Mouse (Mus musculus) limb, embryonic 10.5 days (tissue): Measurements from ENCODE around the gene Xkr8. TPM values are rescaled to one million over a fixed set of nuclear protein-coding genes. Genes with fewer than 3 reads are reported as not detected.
A peak's percentile ranks its signal among the peaks of the same experiment; 100 is the strongest.

Experiments
- DNase-seq: peaks from one replicate; pipeline ENCODE4 v3.0.0-alpha.2; 2017; ENCODE audit warnings: low spot score
- H3K27ac ChIP-seq: fragments of 300-500 bp; sonication (generic); 2 replicates; pipeline ENCODE4 v1.5.1; 2016; ENCODE audit warnings: mild to moderate bottlenecking
- H3K27me3 ChIP-seq: fragments of 300-500 bp; sonication (generic); 2 replicates; pipeline ENCODE4 v1.6.1; 2016; ENCODE audit warnings: low read depth, mild to moderate bottlenecking; ENCODE audit not compliant: poor library complexity, severe bottlenecking
- H3K36me3 ChIP-seq: fragments of 300-500 bp; sonication (generic); 2 replicates; pipeline ENCODE4 v1.6.1; 2016; ENCODE audit warnings: mild to moderate bottlenecking, moderate library complexity
- H3K4me1 ChIP-seq: fragments of 300-500 bp; sonication (generic); 2 replicates; pipeline ENCODE4 v1.6.1; 2016
- H3K4me3 ChIP-seq: fragments of 300-500 bp; sonication (generic); 2 replicates; pipeline ENCODE4 v1.5.1; 2016; ENCODE audit warnings: mild to moderate bottlenecking, moderate library complexity
- H3K9me3 ChIP-seq: fragments of 300-500 bp; sonication (generic); replicated peaks from 2 replicates; pipeline ENCODE4 v1.6.1; 2016; ENCODE audit warnings: mild to moderate bottlenecking
- WGBS: fragments of 180-500 bp; shearing (Covaris S2); methylation state at CpG from one replicate; pipeline ENCODE4 v1.1.7; 2016; 5-methylcytosine and 5-hydroxymethylcytosine counted together
- polyA plus RNA-seq: library from polyadenylated mRNA; unstranded; fragments of >200 nt; fragmentation: Nextera tagmentation; extraction: Ambion mirVana; gene quantifications from 2 replicates; pipeline ENCODE4 v1.2.1, GENCODE M21; 2016

Gene Xkr8
- polyA plus RNA-seq, 1 experiment from 2014 or later: 8.4 TPM

DNA sequence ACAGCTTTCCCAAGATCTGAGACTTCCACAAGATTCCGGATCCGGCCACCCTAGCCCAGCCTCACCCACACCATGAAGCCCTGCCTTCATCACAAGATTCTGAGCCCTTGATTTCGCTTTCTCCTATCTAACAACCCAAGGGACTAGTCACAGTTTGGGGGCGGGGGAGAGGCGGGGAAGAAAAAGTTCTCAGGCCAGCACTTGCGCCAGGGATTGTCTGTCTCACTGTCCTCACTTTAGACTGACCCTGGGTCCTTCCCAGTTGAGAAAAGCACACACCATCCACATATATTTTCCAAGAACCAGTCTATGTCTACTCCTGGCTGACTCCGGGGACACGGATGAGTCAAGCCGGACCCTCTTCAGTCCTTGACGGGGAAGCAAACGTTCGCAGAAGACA, 730 bp downstream of the Xkr8 start:
- Histone ChIP-seq H3K27ac (peak overlapping the region; percentile 57; the same call in 1 of the 2 replicates), H3K4me1 (peaks cover 20% of the 10 kb centered on the region), H3K4me3 (peak overlapping the region; percentile 64), H3K9me3 (no peaks in the 10 kb centered on the region), H3K36me3 (peaks cover 17% of the 10 kb centered on the region), H3K27me3 (no peaks in the 10 kb centered on the region)
- 53% methylated on average over 12 of the region's 12 CpGs for WGBS
- no peak for DNase-seq

- Histone ChIP-seq H3K27ac (no peak overlapping the region), H3K36me3 (peaks cover 44% of the 10 kb centered on the region)
- WGBS: 89% methylated on average over 8 of the region's 8 CpGs
Observed at GRCm38 (mm10) chr4:132728233-132728632, 4.1 kb downstream of the Xkr8 start.

DNA sequence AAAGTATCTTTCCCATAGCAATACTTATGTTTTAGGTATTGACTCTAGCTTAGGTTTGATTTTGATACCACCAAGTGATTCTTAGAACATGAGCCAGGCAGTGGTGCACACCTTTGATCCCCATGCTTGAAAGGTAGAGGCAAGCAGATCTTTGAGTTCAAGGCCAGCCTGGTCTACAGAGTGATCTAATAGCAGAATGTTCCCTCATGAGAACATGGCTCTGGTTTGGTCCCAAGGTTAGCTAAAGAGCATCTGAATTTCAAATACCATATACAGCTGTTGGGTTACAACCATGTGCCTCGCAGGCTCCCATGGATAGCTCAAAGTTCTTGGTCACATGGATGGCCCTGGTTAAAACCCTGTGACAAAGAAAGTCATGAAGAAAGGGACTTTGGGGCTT, 14.1 kb downstream of the Xkr8 start:
- WGBS: 92% methylated on average over 1 of the region's 1 CpGs
- DNase-seq: no peak
- Histone ChIP-seq H3K27me3 (no peaks in the 10 kb centered on the region), H3K36me3 (peaks cover 80% of the 10 kb centered on the region), H3K4me1 (no peaks in the 10 kb centered on the region), H3K27ac (no peak overlapping the region), H3K9me3 (no peaks in the 10 kb centered on the region), H3K4me3 (no peak overlapping the region)

More at GRCm38 (mm10) chr4:132728233-132728632, 4.1 kb downstream of the Xkr8 start:
- Histone ChIP-seq H3K27me3 (no peaks in the 10 kb centered on the region), H3K9me3 (no peaks in the 10 kb centered on the region), H3K4me3 (no peak overlapping the region), H3K4me1 (peaks cover 18% of the 10 kb centered on the region)
- no peak for DNase-seq

DNA sequence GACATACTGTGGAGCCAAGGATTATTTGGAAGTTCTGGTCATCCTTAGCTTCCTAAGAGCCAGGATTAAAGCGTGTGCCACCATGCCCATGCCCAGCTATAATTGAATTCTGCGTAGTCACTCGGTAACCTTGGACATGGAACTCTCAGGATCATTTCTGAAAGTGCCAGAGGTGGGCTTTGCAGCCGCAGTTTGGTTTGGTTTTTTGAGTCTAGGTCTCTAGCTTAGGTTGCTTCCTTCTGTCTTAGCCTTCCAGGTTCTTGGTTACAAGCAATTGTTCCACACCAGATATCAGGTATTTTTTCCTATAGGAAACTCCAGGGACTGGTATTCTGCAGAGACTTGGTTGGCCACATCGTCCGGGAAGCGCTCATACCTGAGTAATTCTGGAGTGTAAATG, 19.2 kb downstream of the Xkr8 start:
- no peaks in the 10 kb centered on the region for H3K9me3 ChIP-seq
- H3K36me3 ChIP-seq: peaks cover 80% of the 10 kb centered on the region
- no peaks in the 10 kb centered on the region for H3K4me1 ChIP-seq
- H3K4me3 ChIP-seq: no peak overlapping the region
- no peak for DNase-seq
- H3K27me3 ChIP-seq: no peaks in the 10 kb centered on the region
- WGBS: 97% methylated on average over 7 of the region's 7 CpGs
- H3K27ac ChIP-seq: no peak overlapping the region

- no peaks in the 10 kb centered on the region for H3K4me1 ChIP-seq
- WGBS: 95% methylated on average over 8 of the region's 8 CpGs
- H3K27ac ChIP-seq: no peak overlapping the region
- peaks cover 97% of the 10 kb centered on the region for H3K36me3 ChIP-seq
- no peaks in the 10 kb centered on the region for H3K27me3 ChIP-seq
- H3K4me3 ChIP-seq: no peak overlapping the region
- DNase-seq: no peak
- H3K9me3 ChIP-seq: no peaks in the 10 kb centered on the region
Observed at GRCm38 (mm10) chr4:132706885-132707284, 25.5 kb downstream of the Xkr8 start.

DNA sequence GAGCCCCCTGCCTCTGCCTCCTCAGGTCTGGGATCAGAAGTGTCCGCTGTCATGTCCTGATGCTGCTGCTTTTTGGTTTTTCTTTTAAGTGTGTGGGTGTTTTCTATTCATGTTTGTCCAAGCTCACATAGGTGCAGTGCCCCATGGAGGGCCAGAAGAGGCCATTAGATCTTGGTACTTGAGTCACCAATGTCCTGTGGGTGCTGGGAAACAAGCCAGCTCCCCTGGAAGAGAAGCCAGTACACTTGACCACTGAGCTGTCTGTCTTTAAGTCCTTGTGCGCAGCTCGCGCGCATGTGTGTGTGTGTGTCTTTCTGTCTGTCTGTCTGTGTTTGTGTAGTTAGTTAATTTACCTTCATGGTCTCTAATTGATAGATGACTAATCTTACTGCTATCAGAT, 30.3 kb downstream of the Xkr8 start:
- Histone ChIP-seq H3K27ac (no peak overlapping the region), H3K4me3 (no peak overlapping the region), H3K4me1 (no peaks in the 10 kb centered on the region), H3K27me3 (no peaks in the 10 kb centered on the region), H3K9me3 (no peaks in the 10 kb centered on the region), H3K36me3 (peaks cover 96% of the 10 kb centered on the region)
- no peak for DNase-seq
- WGBS: over 99% methylated on average over 5 of the region's 5 CpGs

GRCm38 (mm10) chr4:132693366-132693765, 39.0 kb downstream of the Xkr8 start:
- H3K9me3 ChIP-seq: no peaks in the 10 kb centered on the region
- no peak overlapping the region for H3K27ac ChIP-seq
- no peak overlapping the region for H3K4me3 ChIP-seq
- H3K4me1 ChIP-seq: no peaks in the 10 kb centered on the region
- no peaks in the 10 kb centered on the region for H3K27me3 ChIP-seq
- WGBS: 86% methylated on average over 3 of the region's 3 CpGs
- H3K36me3 ChIP-seq: peaks cover 80% of the 10 kb centered on the region
- no peak for DNase-seq

DNA sequence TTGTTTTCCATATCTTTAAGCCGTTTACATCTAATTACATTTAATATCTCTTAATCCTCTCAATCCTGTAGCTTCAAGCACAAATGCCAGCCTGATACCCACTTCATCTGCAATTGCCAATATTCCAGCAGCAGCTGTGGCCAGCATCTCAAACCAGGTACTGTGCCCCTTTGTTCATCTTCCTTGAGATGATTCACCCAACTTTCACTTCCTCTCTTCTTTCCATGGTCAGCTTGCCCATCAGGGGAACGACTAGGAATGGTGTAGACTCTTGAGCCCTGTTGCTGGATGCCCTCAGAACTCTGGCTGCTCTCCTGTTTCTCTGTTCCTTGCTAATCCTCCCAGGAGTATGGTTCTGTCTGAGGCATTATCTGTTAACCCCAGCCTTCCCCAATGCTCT, 42.7 kb downstream of the Xkr8 start:
- H3K27ac ChIP-seq: no peak overlapping the region
- H3K4me1 ChIP-seq: no peaks in the 10 kb centered on the region
- H3K36me3 ChIP-seq: peaks cover 76% of the 10 kb centered on the region
- H3K9me3 ChIP-seq: no peaks in the 10 kb centered on the region
- no peak for DNase-seq
- no peak overlapping the region for H3K4me3 ChIP-seq
- H3K27me3 ChIP-seq: no peaks in the 10 kb centered on the region
- 88% methylated on average over 2 of the region's 2 CpGs for WGBS

DNA sequence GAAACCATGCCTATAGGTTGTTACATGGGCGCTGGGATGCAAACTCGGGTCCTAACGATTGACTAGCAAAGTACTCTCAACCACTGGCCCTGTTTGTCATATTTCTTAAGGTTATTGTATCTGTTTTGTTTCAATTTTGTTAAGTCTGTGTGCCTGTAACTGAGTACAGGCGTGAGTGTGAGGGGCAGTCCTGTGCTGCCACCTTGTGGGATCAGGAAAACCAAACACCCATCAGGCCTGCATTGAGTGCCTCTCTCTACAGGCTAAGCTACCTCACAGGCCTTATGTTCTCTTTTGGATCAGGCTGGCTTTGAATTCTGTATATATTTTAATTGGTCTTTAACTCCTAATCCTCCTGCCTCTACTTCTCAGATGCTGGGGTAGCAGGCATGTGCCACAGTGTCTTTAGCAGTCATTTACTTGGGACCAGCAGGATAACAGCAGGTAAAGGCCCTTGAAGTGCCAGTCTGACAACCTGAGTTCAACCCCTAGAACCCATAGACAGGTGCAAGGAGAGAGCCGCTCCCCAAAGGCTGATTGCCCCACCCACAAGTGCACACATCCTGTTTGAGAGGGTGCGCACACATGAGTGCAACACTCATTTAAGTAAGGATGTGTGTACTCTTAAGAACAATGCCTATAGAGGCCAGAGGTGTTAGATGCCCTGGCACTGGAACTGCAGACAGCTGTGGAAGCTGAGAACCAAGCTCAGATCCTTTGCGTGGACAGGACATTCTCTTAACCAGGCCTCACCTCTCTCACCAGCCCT, 55.4 kb downstream of the Xkr8 start:
- DNase-seq: no peak
- 86% methylated on average over 7 of the region's 7 CpGs for WGBS
- Histone ChIP-seq H3K9me3 (no peaks in the 10 kb centered on the region), H3K36me3 (peaks cover 89% of the 10 kb centered on the region), H3K4me3 (no peak overlapping the region), H3K4me1 (no peaks in the 10 kb centered on the region), H3K27me3 (no peaks in the 10 kb centered on the region), H3K27ac (no peak overlapping the region)

Other genes with a start within 250 kb of the Xkr8 start
- gene Sesn2, start 222.0 kb downstream of the Xkr8 start, polyA plus RNA-seq: 10.9 and 11.7 TPM in 2 replicates
- 1,005 and 1,007 TPM in 2 replicates for gene Atpif1, start 198.9 kb downstream of the Xkr8 start, polyA plus RNA-seq
- 213 and 229 TPM in 2 replicates for gene Dnajc8, start 197.0 kb downstream of the Xkr8 start, polyA plus RNA-seq
- 0.20 and 0.25 TPM in 2 replicates for gene Ptafr, start 168.5 kb downstream of the Xkr8 start, polyA plus RNA-seq
- 41.9 and 43.0 TPM in 2 replicates for gene Eya3, start 93.6 kb downstream of the Xkr8 start, polyA plus RNA-seq
- gene Smpdl3b, start 24.7 kb upstream of the Xkr8 start, polyA plus RNA-seq: 4.6 and 6.1 TPM in 2 replicates
- gene Rpa2, start 35.8 kb upstream of the Xkr8 start, polyA plus RNA-seq: 188 and 199 TPM in 2 replicates
- gene Themis2, start 63.8 kb upstream of the Xkr8 start, polyA plus RNA-seq: 0.36 and 0.53 TPM in 2 replicates
- gene Ppp1r8, start 110.6 kb upstream of the Xkr8 start, polyA plus RNA-seq: 79.7 and 80.9 TPM in 2 replicates
- 45.4 and 52.9 TPM in 2 replicates for gene Stx12, start 152.0 kb upstream of the Xkr8 start, polyA plus RNA-seq
- gene Fam76a, start 190.0 kb upstream of the Xkr8 start, polyA plus RNA-seq: 25.7 and 27.9 TPM in 2 replicates
- 0.19 and 0.33 TPM in 2 replicates for gene Fgr, start 241.5 kb upstream of the Xkr8 start, polyA plus RNA-seq